Mouse (Mus musculus): Measurements from ENCODE around the gene Tacc3.

Tacc3 gene

DNA sequence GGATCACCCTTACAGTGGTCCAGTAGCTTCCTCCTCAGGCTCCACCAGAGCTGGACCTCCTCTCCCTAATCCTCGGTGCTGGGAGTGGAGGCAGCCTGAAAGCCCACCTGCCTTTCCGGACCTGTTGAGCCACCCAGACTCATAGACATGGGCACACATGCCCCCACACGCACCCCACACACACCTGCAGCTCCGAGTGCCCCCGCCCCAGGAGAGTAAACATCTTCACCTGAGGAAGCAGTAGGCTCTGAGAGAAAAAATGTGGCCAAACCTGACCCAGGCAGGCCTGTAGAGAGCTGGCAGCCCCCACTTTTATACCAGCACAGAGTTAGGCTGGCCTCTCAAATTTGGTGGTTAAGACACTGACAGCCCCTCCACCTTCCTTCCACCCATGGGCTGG lies 38.5 kb downstream of the Tacc3 start:
- DNase-seq, result no peak

DNA sequence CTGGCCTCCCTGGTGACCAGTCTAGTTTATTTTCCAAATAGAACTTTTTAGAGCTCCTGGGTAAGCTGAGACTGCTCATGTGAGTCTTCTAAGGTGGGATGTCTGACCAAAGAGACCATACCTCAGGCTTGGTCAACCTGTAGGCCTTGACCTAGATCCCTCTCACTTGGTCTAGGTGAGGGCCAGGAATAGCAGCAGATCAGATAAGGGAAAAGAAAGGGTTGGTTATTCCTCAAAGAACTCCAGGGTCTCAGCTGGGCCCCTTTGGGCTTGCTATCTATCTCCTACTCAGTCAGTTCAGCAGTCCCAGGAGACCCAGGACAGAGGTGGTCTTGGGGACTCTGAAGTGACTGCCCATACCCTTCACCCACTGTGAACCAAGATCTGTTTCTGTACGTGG lies 39.6 kb downstream of the Tacc3 start:
- DNase-seq, result no peak

DNA sequence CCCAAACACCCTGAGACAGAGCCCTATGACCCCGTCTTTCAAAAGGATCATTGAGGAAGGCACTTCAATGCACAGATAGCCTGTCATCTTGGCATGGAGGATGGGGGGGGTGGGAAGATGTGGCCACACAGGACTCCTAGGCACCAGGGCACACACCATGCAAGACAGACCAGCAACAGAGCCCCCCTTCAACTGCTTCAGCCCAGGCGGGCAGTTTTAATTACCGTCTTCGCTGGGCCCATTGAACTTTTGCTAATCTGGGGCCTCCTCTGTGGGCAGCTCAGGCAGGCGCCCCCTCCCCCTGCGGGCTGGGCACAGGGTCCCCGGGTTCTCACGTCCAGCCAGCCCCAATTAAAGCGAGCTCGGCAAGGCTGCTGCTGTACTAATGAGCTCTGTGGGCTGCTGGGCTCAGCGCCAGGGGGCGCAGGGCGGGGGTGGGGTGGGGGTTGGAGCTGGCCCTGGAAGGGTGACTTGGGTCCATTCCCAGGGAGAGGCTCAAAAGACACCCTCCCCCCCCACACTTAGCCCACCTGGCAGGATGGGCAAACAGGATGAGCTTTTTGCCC lies 40.1 kb downstream of the Tacc3 start:
- no peak for DNase-seq

DNA sequence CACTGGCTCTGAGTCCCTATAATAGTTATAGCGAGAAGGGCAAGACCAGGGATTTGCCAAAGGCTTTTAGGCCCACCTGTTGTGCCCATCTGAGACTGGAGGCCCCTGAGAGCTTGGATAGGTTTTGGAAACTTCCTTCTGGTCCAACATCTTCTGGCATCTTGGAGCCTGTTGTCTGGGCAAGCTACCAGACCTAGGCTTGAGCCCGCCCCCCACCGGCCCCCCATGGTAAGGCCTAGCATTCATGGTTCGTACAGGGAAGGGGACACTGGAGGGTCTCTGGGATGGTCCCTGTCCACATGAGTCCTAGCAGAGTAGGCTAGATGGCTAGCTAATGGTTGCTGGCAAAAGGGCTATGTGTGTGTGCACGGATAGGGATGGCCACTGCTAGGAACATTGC lies 40.7 kb downstream of the Tacc3 start:
- no peak for DNase-seq

DNA sequence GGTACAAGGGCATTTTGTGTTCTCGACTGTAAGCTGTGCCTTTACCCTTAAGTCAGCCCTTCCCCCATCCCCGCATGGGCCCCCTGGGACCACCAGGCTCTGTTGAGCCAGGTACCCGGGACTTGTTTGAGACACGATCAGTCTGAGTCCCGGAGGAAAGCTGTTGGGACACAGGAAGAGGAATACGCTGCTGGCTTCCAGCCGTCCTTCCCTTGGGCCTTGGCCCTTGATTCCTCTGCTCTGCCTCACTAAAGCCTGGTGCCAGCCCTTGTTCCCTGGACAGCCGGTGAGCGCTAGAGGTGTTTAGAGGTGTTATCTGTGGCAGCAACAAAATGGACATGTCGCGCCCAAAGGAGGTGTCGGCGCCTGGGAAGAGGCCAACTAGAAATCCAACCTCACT lies 42.1 kb downstream of the Tacc3 start:
- no peak for DNase-seq

DNA sequence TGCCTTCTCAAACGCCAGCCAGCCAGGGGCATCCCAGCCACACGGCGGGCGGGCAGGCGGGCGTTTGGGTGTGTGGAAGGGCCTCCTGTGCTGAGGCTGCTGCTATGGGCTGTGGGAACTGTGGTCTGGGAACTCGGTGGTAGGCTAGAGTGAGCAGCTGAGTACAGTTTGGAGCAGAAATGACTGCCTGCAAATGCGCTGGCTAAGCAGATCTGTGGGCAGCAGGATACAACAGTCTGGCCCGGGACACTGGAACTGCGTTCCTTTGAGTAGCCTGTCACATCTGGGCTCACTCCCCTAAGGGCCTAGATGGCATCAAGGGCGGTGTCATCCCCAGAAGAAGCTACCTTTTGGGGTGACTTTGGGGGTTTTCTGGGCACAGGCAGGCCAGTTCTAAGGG lies 43.9 kb downstream of the Tacc3 start:
- no peak for DNase-seq

DNA sequence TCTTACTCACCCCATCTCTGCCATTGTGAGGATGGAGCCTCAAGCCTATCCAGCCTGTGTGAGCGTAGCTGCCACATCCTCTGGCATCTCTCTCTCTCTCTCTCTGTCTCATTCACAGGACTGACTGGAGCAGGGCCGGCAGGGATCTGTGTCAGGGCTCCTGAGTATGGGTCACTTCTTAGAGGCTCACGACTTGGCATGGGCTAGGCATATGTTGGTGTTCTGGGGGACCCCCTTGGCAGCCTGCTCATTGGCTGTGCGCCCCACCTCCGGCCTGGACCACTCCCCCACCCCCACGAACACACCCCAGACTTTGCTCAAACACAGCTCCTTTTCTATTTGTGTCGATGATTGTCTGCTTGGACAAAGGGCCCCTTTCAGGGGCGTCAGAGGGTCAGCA lies 46.1 kb downstream of the Tacc3 start:
- no peak for DNase-seq

DNA sequence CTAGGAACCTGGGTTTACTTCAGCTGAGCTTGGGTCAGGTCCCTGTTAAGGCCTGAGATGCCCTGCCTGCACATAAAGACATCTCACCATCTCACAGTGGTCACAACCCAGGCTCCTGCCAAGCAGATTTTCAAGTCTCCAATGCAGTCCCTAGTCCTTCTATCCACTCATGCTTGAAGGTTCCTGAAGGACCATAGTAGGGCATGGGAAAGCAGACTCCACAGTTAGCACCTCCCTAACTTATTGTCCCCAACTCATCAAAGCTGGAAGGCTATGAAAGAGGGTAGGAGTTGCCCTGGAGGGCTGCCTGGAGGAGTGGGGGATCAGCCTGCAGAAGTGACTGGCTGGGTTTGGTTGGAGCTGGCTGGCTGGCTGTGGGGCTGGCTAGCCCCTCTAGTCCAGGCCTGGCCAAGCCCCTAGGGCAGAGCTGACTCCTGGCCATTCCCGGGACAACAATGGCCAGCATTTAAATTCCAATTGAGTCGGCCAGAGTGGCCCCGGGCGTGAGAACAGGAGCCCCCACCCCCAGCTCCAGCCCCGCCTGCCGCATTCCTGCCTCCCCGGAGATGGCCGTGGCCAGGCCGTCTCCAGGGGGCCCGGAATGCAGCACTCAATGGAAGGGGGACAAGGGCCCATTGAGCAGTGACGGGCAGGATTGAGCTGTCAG lies 47.1 kb downstream of the Tacc3 start:
- peak; percentile 41 for DNase-seq

DNA sequence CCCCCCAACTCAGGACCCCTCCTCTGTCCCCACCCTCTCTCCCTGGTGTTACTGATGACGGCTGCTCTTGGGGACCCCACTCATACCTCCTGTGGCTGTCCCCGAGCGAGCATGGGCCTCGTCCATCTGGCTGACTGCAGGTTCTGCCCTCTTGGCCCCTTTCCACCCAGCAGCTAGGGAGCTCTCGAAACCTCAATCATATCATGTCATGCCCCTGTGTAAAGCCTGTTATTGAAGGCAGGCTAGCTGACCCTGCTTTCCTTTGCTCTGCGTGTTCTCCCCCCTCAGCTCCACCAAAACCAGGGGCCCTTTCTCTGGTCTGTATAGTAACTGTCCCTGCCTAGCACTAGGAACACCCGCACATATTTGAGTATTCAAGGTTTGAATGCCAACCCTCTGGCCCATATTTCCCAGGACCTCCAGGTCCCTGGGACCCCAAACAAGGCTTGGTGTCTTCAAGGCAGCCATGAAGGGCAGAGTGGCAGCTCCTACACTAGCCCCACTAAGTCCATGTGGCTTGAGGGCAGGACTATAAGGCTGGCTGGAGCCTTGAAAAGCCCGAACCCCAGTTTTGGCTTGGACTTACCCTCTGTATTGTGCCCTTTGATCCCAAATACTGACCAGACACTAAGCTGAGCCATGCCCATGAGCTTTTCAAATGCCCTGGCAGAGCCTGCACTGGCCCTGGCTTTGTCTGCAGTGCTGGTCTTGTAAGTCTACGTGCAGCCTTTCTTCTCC lies 47.9 kb downstream of the Tacc3 start:
- no peak for DNase-seq

DNA sequence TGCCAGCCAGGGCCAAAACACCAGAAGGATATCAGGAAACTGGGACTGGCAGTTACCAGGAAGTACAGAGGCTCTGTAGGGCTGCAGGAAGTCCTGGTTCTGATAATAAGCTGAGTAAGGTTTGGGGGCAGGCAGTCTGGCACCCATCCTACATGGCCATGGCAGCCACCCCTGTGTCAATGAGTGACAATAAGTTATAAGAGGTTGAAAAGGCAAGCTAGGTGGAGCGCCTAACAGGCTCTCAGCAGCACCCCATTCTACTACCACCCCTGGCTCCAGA lies 48.4 kb downstream of the Tacc3 start:
- DNase-seq, result no peak

DNA sequence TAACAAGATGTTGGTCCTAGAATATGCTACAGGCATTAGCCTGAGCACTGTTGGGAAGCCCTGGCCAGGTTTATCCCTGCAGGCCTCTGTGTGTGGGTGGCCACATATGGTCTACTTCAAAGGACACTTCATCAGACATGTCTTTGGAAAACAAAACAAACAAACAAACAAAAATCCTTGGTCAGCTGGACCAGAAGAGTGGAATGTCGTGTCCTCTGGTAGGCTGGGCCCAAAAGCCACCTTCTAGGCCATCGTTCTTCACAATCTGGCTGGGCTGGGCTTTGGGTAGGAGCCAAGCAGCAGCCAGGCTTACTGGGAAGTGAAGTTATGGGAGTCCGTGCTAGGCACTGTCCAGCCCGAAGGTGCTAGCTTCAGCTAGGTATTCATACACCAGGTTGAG lies 49.2 kb downstream of the Tacc3 start:
- DNase-seq, result no peak

DNA sequence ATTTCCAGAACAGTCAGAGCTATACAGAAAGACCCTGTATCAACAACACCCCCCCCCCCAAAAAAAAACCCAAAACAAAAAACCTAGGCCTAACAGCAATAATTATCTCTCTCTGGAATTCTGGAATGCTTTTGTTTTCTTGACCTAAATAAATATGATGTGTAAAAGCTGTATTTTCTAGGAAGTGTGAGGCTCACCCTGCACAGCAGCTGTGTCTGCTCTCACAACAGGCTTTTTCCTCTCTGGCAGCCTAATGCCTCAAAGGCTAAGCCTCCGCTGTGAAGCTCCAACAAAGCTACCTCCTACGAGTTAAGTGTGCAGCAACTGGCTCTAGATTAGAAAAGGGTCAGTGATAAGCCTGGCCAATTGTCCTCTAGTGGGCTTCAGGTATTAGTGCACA lies 51.1 kb downstream of the Tacc3 start:
- DNase-seq, result no peak

DNA sequence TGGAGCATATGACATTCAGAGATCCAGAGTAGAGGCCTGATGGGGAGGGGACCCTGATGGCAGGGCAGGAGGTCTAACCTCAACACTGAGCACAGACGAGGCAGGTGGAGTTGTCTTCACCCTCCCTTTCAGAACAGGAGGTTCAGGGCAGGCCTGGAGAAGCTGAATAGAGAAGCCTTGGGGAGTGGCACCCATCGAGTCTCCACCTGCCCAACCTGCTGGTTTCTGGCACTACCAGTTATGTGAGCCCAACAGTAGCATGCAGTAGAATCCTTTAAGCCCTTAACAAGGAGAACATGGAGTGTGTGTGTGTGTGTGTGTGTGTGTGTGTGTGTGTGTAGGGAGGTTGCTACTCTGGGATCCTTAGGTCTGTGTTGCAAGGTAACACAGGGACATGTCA lies 54.6 kb downstream of the Tacc3 start:
- DNase-seq, result no peak

DNA sequence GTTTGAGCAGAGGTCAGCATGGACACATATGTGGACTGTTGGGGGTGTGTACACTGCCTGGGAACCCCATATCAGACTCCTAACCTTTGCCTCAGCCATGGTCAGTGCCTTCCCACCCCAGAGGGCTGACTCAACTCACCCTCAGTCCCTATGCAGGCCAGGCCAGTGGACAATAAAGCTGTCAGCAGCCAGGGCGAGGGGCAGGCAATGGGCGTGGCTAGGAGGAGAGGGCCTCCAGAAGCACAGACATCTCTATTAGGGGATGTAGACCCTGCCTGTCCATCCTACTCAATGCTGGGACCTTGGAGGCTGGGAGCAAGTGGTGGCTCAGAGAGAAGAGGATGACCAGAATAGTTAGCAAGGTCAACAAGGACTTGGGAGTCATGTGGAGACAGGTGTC lies 57.3 kb downstream of the Tacc3 start:
- DNase-seq, result no peak

DNA sequence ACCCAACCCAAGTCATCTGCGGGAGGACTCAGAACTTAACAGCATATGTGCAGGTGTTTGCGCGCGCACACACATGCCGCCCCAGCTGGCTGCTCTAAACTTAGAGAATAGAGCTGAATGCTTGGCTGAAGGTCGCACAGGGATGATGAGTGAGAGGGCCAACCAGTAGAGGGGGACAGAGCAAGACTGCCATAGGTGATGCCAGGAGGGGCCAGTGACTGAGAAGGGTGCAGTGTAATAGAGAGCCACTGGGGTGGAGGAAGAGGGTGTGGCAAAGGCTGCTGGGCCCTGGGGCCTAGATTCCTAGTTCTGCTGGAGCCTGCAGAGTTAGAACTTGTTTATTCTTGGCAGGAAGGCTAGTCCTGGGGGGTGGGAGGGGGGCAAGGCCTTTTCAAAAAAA lies 58.5 kb downstream of the Tacc3 start:
- DNase-seq, result no peak

DNA sequence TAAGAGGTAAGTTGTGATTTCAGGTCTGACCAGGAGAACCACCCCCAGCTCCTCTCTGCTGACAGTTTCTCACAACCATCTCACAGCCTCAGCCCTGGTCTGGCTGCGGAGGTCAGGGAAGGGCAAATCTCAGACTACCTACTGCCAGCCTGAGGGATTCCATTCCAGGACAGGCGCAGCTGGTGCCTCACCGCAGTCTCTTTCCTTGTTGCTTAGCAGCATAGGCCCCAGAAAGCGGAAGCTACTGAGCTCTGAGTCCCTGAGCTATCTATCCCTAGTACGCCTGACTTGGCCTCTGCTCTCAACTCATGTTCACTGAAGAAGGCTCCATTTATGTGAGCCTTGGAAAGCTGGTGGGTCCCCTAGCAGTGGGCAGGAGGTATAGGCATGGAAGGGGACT lies 60.5 kb downstream of the Tacc3 start:
- DNase-seq, result no peak

DNA sequence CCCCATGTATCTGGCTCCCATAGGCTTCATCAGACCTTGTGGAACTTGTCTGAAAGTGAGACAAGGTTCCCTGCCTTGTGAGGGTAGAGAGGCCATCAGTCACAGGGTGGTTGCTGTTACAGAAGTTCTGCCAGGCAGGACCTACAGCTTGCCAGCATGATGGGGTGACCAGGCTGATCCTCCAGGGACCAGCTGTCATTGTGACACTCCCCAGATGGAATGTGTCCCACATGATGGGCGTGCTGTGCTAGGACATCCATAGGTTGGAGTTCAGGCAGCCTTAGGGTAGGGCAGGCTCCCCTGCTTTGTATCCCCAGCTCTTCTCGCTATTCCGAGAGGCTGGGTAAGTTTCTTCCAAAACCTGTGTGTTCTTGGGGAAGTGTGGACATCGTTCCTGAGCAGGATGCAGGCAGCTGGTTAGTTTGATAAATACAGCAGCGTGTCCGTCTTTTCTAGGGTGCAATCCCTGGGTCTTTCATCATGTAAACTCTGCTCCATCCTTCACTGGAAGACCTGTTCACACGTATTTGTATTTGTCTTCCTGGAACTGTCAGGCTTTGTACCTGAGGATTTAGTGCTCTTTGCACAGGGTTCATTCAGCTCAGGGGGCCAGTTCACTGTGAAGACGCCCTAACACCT lies 63.0 kb downstream of the Tacc3 start:
- DNase-seq, result no peak

DNA sequence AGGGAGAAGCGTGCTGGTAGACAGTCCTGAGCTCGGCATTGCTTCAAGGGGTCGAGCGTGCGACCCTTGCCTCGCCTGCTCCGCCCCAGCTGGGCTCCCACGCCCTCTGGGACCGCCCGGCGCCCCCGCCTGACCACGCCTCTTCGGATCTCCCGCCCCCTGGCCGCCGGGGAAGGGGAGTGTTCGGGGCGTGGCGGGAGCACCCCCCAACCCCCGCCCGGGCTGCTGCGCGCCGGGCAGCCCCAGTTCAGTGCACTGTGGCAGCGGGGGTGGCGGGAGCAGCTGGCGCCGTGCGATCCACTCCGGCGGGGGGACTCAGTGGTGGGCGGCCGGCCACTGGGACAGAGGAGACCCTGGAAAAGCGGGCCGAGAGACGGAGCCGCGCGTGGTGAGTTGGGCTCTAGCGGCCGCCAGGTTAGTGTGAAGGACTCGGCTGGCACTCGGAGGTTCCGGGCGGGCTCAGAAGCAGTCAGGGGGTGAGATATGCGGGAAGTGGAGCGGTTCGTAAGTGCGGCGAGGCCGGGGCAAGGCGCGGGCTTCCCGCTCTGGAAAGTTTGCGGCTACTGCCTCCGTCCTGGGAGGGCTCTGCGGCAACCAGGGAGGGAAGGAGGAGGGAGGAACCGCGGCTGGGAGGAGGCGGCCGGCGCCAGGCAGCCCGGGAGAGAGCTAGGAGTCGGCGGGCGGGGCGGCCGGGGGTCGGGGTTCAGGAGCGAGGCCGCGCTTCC lies 63.8 kb downstream of the Tacc3 start, which contains the start of gene Fgfr3:
Gene Fgfr3 (plus strand): TSS at position 134 of the 725 bp plus-strand sequence.
- no peak for DNase-seq

DNA sequence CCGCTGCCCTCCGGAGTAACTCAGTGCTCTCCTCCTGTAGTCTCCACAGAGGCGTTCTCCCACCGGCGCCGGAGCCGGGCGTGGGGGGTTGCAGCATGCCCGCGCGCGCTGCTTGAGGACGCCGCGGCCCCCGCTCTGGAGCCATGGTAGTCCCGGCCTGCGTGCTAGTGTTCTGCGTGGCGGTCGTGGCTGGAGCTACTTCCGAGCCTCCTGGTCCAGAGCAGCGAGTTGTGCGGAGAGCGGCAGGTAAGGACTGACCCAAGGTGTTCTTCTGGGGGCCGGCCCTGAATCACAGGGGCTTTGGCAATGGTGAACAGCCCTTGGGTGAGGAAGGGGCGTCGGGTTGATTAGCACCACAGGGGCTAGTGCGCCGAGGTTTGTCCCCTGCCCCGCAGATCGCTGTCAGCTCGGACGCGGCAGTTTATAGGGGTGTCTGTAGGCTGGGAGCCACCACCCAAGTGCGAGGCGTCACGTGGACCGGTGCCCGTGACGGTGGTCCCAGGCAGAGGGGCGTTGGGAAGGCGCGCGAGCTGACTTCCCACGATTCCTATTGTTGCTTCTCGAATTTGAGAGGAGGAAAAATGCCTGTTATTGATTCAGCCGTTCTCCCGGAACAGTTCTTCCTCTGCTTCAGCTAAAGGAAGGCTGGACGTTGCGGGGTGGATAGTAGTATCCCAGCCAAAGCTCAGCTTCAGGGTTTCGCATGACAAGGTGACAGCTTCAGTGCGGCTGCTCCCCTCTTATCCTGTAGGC lies 64.5 kb downstream of the Tacc3 start:
- DNase-seq, result no peak

DNA sequence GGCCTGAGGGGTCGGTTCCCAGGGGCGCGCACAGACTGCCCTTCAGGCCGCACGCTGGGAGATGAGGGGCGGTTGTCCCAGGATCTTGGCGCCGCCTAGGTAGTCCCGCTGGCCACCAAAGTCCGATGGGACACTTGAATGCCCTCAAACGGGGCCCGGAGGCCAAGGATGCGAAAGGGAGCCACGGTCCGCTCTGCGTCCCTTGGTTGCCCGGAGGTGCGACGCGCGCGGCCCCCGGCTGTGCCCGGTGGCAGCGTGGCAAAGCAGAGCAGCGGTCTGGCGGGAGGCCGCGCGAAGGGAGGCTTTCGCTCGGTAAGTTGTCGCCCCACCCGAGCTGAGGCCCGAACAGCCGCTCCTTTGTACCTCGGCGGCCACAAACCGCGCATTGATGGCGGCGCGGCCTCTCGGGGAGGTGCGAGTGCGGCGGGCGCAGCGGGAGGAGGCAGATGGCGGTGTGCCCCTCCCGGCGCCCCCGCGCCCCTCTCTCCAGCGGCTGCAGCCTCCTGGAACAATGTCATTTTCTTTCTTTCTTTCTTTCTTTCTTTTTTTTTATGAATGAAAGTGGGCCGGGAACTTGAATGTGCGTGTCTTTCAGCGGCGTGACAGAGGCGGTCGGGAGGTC lies 65.2 kb downstream of the Tacc3 start:
- no peak for DNase-seq

DNA sequence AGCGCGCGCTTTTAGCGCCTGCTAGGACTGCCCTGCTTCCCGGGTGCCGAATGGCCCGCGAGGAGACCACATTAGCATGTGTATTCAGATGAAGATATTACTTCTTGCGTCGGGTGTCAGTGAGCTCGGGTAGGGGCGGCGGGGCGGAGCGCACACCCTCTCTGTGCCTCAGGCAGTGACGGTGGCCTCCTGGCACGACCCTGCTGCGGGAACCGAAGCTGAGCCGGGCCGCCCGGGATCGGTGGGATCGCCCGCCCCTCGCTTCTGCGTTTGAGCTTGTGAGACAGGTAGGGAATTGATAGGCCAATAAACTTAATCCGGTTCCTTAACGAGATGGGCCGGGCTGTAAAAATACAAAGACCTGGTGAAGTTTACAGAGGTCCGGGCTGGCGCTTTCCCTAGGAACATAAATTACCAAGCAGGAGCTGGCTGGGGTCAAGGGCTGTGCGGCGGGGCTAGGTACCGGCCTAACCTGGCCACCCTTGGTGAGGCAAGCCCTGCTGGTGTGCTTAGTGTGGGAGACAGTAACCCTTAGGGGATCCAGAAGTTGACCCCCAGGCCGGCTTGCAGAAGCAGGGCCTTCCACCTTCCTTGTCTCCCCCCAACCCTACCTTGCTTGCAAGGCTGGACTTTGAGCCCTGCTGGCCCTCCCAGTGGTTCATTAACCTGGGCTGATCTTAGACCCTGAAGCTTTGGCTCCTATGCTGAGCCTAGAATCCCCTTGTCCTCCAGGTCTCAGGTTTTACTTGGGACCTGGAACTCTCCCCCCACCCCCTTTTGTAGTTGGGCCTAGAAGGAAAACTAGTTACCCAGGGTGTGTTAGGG lies 65.9 kb downstream of the Tacc3 start:
- DNase-seq, result no peak

Measured in right cerebral cortex, postnatal 14 days (tissue).